Mouse (Mus musculus): ENCODE measurements around the gene Nup153.

DNA sequence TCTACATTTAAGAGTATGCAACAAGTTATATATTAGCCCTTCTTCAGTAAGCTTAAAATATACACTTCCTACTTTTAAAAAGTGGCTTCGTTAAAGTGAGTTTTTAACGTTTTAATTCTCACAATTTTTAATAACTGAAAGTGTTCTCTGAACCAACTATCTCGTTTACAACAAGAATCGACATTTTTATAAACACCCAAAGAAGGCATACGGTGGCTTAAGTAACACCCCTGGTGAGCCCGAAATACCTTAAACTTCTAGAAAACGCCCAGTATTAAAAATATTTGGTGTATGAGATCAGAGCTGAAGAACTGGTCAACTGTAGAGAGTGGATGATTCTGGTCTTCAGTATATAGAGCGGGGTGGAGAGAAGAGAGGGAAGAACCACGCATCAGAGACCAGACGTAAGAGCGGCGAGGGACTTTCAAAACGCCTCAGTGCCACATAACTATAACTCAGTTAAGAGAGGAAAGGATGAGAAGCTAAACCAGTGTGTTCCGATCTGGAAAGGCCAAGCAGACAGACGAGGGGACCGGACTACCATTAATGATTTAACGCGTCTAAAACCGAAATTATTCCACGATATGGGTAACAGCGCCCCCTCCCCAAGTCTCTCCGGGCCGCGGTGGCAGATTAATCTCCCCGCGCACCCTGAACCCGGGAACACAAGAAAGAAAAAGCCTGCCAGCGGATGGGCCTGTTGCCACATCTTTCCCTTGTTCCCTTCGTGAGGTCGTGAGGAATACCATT, 1.3 kb downstream of the Nup153 start:
- TF ChIP-seq POLR2A (IDR thresholded peaks at IDR 0.05; ENCODE audit: extremely low read depth, insufficient read depth, low read length) (no peak), CTCF (IDR thresholded peaks at IDR 0.05; ENCODE audit: extremely low read depth, insufficient read depth, low read length) (no peak)

All from cortical plate, adult 2 months (tissue).